Mouse (Mus musculus): ENCODE results near the gene Cyp19a1. TPM values are rescaled to one million over a fixed set of nuclear protein-coding genes. Genes with fewer than 3 reads are reported as not detected.

Cyp19a1 gene
- polyA plus RNA-seq, 2 experiments from 2014 or later = 0.22 to 0.32 TPM

DNA sequence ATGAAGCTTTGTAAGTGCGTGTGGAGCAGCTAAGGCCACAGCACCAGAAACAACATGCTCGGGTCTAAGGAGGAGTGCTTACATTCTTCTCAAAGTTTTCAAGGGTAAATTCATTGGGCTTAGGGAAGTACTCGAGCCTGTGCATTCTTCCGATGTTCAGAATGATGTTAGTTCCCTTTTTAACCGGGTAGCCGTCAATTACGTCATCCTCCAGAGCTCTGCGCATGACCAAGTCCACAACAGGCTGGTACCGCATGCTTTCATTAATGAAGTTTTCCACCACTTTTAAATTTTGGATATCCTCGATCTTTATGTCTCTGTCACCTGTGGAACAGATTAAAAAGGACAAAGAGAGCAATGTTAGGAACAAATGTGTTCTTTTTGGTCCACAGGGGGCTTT, 99.5 kb downstream of the Cyp19a1 start:
- ATAC-seq = no peak

DNA sequence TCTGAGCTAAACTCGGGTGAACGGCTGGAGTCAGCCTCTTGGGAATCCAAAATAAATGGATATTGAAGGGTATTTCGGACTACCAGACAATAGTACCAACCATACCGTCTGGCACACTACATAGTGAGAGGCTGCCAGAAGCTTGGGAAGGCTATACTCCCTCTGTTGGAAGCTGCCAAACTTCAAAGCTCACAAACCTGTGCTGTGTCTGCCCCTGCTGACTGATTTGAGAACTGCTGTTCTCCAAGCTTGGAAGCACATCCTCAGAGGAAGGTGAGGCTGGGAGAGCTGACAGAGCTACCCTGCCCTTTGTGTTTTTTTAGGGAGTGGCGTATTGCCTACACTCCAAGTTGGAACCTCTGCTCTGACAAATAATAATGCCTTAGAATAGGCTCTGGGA, 104.8 kb downstream of the Cyp19a1 start:
- ATAC-seq = no peak

DNA sequence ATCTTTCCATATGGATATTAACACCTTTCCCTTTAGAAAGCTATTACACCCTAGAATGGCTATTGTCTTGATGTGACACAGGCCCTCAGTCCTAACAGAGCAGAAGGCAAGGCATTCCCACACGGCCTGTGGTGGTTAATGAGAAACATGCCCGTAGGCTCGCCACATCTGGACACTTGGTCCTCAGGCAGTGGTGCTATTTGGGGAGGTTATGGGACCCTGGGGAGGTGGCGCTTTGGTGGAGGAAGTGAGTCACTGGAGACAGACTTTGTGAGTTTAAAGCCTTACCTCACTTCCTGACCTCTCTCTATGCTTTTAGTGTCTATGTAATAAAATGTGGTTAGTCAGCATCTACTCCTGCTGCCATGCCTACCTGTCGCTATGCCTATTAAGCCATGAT, 114.2 kb downstream of the Cyp19a1 start:
- no peak for ATAC-seq

DNA sequence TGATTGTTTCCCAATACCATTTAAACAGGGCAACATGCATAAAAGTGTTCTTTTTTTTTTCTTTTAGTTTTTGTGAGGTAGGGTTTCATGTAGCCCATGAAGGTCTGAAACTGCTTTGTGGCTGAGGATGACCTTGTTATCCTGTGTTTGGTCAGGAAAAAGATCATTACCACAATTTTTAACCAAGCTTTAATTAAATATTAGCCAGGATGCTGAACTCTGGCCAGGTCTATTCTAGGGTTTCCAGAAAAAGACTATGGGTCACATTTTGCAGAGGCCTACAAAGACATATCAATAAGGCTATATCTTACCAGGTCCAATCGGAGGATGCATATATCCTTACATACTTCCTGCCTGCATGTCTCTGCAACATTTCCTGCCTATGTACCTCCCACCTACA, 128.7 kb downstream of the Cyp19a1 start:
- ATAC-seq = no peak

Other genes starting within 250 kb of the Cyp19a1 start
- gene Tnfaip8l3, start 199.7 kb downstream of the Cyp19a1 start, polyA plus RNA-seq (2017; shearing (Covaris generic)) = not detected
- not detected for gene Gldn, start 18.4 kb upstream of the Cyp19a1 start, polyA plus RNA-seq (2017; shearing (Covaris generic))
- under 1 TPM in 1 of 2 experiments, not detected in 1; 0.62 TPM for gene Dmxl2, start 233.5 kb upstream of the Cyp19a1 start, polyA plus RNA-seq (2017; shearing (Covaris generic))

Data from CD4-positive, CD25-positive, alpha-beta regulatory T cell, adult 4 months (primary cell).